Mouse (Mus musculus) spleen, adult 2 months (tissue): ENCODE measurements around the gene Chd4. TPM values are rescaled to one million over a fixed set of nuclear protein-coding genes. Genes with fewer than 3 reads are reported as not detected.

Experiments used
- DNase-seq, 2 experiments: peaks; one replicate each; pipeline versions ENCODE4 v3.0.0 to v3.0.0-alpha.2; 2012 to 2021; ENCODE audit warnings: low spot score in 2 of 2, low read depth in 1 of 2
- H3K27ac ChIP-seq: fragments of 200-500 bp; 2 replicates; pipeline ENCODE4 v1.5.1; 2012; ENCODE audit warnings: low read length, inconsistent platforms; ENCODE audit not compliant: insufficient read depth
- H3K27me3 ChIP-seq: fragments of 200-500 bp; 2 replicates; pipeline ENCODE4 v1.6.1; 2012; ENCODE audit warnings: mild to moderate bottlenecking, moderate library complexity, low read length, inconsistent platforms; ENCODE audit not compliant: control insufficient read depth, insufficient read depth
- H3K36me3 ChIP-seq: fragments of 200-500 bp; 2 replicates; pipeline ENCODE4 v1.6.1; 2012; ENCODE audit warnings: mild to moderate bottlenecking, low read length, inconsistent platforms; ENCODE audit not compliant: control insufficient read depth, insufficient read depth
- H3K4me1 ChIP-seq: fragments of 200-500 bp; 2 replicates; pipeline ENCODE4 v1.6.1; 2011; ENCODE audit warnings: inconsistent platforms; ENCODE audit not compliant: control insufficient read depth, insufficient read depth, insufficient read length
- H3K4me3 ChIP-seq: fragments of 200-500 bp; 2 replicates; pipeline ENCODE4 v1.5.1; 2011; ENCODE audit warnings: mild to moderate bottlenecking, inconsistent platforms; ENCODE audit not compliant: insufficient read depth, insufficient read length; ENCODE audit errors: extremely low read depth
- CTCF ChIP-seq: fragments of 200-500 bp; IDR thresholded peaks from 2 replicates; pipeline ENCODE4 v1.5.1; 2011; ENCODE audit warnings: mild to moderate bottlenecking, inconsistent platforms; ENCODE audit not compliant: insufficient read depth, insufficient read length, insufficient replicate concordance; ENCODE audit errors: extremely low read depth
- POLR2A ChIP-seq: fragments of 200-500 bp; IDR thresholded peaks from 2 replicates; pipeline ENCODE4 v1.6.1; 2011; ENCODE audit warnings: low read depth, low read length, inconsistent platforms
- WGBS: fragments of 180-500 bp; shearing (Covaris S2); methylation state at CpG from one replicate; pipeline ENCODE4 v1.1.7; 2018; 5-methylcytosine and 5-hydroxymethylcytosine counted together
- polyA plus RNA-seq: library from polyadenylated mRNA; depleted of rRNA; stranded (reverse); fragments of >200 nt; gene quantifications from 2 replicates; pipeline ENCODE4 v1.2.3, GENCODE M21; 2012; rRNA removed

Gene Chd4
- polyA plus RNA-seq, 1 experiment = 87.4 TPM

GRCm38 (mm10) chr6:125172474-125172873 lies 76.7 kb downstream of the Chd4 start:
- 100% methylated on average over 2 of the region's 2 CpGs for WGBS
- no peak for DNase-seq
- no peak overlapping the region for H3K4me3 ChIP-seq
- H3K27me3 ChIP-seq = no peaks in the 10 kb centered on the region
- peaks cover 28% of the 10 kb centered on the region for H3K36me3 ChIP-seq
- no peak overlapping the region for H3K27ac ChIP-seq
- H3K4me1 ChIP-seq = no peaks in the 10 kb centered on the region
- TF ChIP-seq POLR2A = no peak

- Histone ChIP-seq H3K27ac (no peak overlapping the region), H3K36me3 (peaks cover 32% of the 10 kb centered on the region), H3K27me3 (no peaks in the 10 kb centered on the region), H3K4me3 (no peak overlapping the region), H3K4me1 (no peaks in the 10 kb centered on the region)
- no peak for TF ChIP-seq POLR2A
- no peak for TF ChIP-seq CTCF
- no peak for DNase-seq
- 95% methylated on average over 7 of the region's 7 CpGs for WGBS
Measured at GRCm38 (mm10) chr6:125173256-125173655, 77.5 kb downstream of the Chd4 start.

DNA sequence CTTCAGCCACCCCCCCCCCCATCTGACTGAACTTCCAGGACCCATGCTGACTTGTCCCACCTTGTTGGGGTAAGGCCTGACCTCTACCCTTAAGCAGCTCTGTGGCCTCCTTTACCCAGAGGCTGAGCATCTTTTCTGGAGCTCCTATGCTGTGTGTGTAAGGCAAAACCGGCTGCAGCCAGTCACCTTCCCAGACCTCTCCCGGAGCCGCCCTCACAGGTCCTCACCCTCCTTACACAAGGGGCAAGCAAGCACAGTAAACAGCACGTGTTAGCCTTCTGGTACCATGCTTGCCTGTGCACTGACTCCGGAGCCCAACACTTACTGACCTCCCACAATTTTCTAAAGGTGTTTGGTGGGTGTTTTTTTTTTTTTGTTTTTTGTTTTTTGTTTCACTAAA lies 79.7 kb downstream of the Chd4 start:
- H3K27me3 ChIP-seq = no peaks in the 10 kb centered on the region
- no peak for TF ChIP-seq CTCF
- TF ChIP-seq POLR2A = no peak
- DNase-seq = no peak
- no peaks in the 10 kb centered on the region for H3K4me1 ChIP-seq
- WGBS = 98% methylated on average over 5 of the region's 5 CpGs
- H3K27ac ChIP-seq = no peak overlapping the region
- no peak overlapping the region for H3K4me3 ChIP-seq
- H3K36me3 ChIP-seq = peaks cover 38% of the 10 kb centered on the region

DNA sequence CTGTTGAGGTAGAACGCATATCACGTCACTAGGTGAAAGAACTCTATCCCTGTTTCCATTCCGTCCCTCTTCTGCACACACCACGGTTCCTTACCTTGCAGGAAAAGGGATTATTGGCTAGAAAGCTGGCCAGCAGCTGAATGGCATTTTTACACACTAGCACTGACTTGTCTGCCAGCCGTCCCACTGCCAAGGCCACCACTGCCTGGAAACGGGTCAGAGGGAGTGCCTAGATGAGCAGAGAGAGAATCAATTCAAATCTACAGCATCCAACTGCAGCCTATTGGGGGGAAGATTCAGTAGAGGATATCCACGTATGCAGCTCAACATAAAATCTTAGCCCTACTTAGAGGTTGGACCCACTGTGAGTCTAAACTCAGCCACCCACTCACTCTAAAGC lies 83.8 kb downstream of the Chd4 start:
- no peaks in the 10 kb centered on the region for H3K4me1 ChIP-seq
- no peak for TF ChIP-seq CTCF
- no peak for TF ChIP-seq POLR2A
- WGBS = 97% methylated on average over 7 of the region's 7 CpGs
- peaks cover 40% of the 10 kb centered on the region for H3K36me3 ChIP-seq
- H3K4me3 ChIP-seq = no peak overlapping the region
- H3K27me3 ChIP-seq = no peaks in the 10 kb centered on the region
- no peak overlapping the region for H3K27ac ChIP-seq
- DNase-seq = no peak

Other genes starting within 250 kb of the Chd4 start
- gene P3h3, start 238.2 kb upstream of the Chd4 start, polyA plus RNA-seq = 9.3 and 10.8 TPM in 2 replicates
- gene Gpr162, start 232.0 kb upstream of the Chd4 start, polyA plus RNA-seq = 2.7 and 3.0 TPM in 2 replicates
- gene Cd4, start 207.8 kb upstream of the Chd4 start, polyA plus RNA-seq = 34.2 and 35.9 TPM in 2 replicates
- gene Lag3, start 184.3 kb upstream of the Chd4 start, polyA plus RNA-seq = 10.9 and 18.2 TPM in 2 replicates
- 450 and 549 TPM in 2 replicates for gene Ptms, start 175.9 kb upstream of the Chd4 start, polyA plus RNA-seq
- gene Mlf2, start 164.6 kb upstream of the Chd4 start, polyA plus RNA-seq = 125 and 140 TPM in 2 replicates
- gene Cops7a, start 130.4 kb upstream of the Chd4 start, polyA plus RNA-seq = 106 and 116 TPM in 2 replicates
- 3.4 and 5.4 TPM in 2 replicates for gene Pianp, start 99.3 kb upstream of the Chd4 start, polyA plus RNA-seq
- gene Zfp384, start 86.8 kb upstream of the Chd4 start, polyA plus RNA-seq = 52.2 and 54.3 TPM in 2 replicates
- gene Ing4, start 56.2 kb upstream of the Chd4 start, polyA plus RNA-seq = 31.8 and 36.2 TPM in 2 replicates
- 34.4 and 35.8 TPM in 2 replicates for gene Acrbp, start 46.3 kb upstream of the Chd4 start, polyA plus RNA-seq
- 62.1 and 64.3 TPM in 2 replicates for gene Lpar5, start 28.1 kb upstream of the Chd4 start, polyA plus RNA-seq
- gene Nop2, start 35.9 kb downstream of the Chd4 start, polyA plus RNA-seq = 14.0 and 16.2 TPM in 2 replicates
- gene Iffo1, start 49.3 kb downstream of the Chd4 start, polyA plus RNA-seq = 58.0 and 66.8 TPM in 2 replicates
- gene Gapdh, start 70.5 kb downstream of the Chd4 start, polyA plus RNA-seq = 1,160 and 1,333 TPM in 2 replicates
- gene Ncapd2, start 95.7 kb downstream of the Chd4 start, polyA plus RNA-seq = 84.6 and 110 TPM in 2 replicates
- 21.2 and 29.4 TPM in 2 replicates for gene Mrpl51, start 95.8 kb downstream of the Chd4 start, polyA plus RNA-seq
- 41.7 and 46.8 TPM in 2 replicates for gene Vamp1, start 119.6 kb downstream of the Chd4 start, polyA plus RNA-seq
- 24.4 and 38.0 TPM in 2 replicates for gene Tapbpl, start 135.9 kb downstream of the Chd4 start, polyA plus RNA-seq
- 87.3 and 98.7 TPM in 2 replicates for gene Cd27, start 141.0 kb downstream of the Chd4 start, polyA plus RNA-seq
- not detected in 2 replicates for gene Tuba3a, start 190.1 kb downstream of the Chd4 start, polyA plus RNA-seq
- 22.8 and 24.5 TPM in 2 replicates for gene Ltbr, start 217.9 kb downstream of the Chd4 start, polyA plus RNA-seq
- gene Scnn1a, start 224.7 kb downstream of the Chd4 start, polyA plus RNA-seq = 1.5 and 2.1 TPM in 2 replicates